Mouse (Mus musculus) ES-Bruce4 (cell line): ENCODE data around the gene Garnl3.

ENCODE experiments used
- CTCF ChIP-seq: IDR thresholded peaks from one replicate; pipeline ENCODE4 v1.8.1; 2011; ENCODE audit warnings: low read depth, low read length
- EP300 ChIP-seq: IDR thresholded peaks from 2 replicates; pipeline ENCODE4 v1.6.1; 2011; ENCODE audit warnings: low read depth, low read length; ENCODE audit not compliant: insufficient read depth
- POLR2A ChIP-seq: IDR thresholded peaks from one replicate; pipeline ENCODE4 v1.8.1; 2011; ENCODE audit warnings: low read length; ENCODE audit not compliant: insufficient read depth

DNA sequence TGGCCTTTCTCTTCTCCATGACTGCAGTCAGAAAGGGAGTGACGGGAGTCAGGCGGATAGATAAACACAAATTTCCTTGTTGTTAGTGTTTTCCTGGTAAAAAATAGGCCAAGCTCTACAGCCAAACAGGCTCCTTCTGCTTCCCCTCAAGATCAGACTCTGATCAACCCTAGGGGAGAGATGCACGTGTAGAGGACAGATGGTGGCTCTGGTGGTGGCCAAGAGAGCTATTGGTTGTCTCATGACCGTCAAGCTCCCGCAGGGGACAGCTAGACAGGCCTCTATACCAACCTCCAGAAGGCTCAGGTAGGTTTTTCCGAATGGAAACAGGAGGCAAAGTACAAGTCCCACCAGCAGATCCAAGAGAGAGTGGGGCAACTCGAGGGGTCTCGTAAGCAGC, 30.9 kb downstream of the Garnl3 start:
- TF ChIP-seq EP300 (no peak), CTCF (no peak), POLR2A (no peak)
